ENCODE assay signal across 8 mouse cellular contexts in genomic region chr6:73368047-73368835, GRCm38 (mm10).
DNase-seq lines count a peak whose midpoint lies in the region; ATAC-seq and TF ChIP-seq lines count a peak whose summit lies in the region.

No protein-coding gene starts in this region.

- no peak overlapping the region for H3K9ac ChIP-seq in intestine, embryonic 15.5 days
- H3K9ac ChIP-seq in neural tube, embryonic 15.5 days (replicated peaks): no peak overlapping the region

- H3K27me3 ChIP-seq in intestine, embryonic 15.5 days (replicated peaks): no peaks in the 10 kb centered on the region; the same call in 1 of the 2 replicates
- no peaks in the 10 kb centered on the region for H3K27me3 ChIP-seq in neural tube, embryonic 15.5 days (replicated peaks)

- H3K36me3 ChIP-seq in intestine, embryonic 15.5 days: no peaks in the 10 kb centered on the region
- H3K36me3 ChIP-seq in neural tube, embryonic 15.5 days: no peaks in the 10 kb centered on the region

- TF ChIP-seq POLR2A in lung, adult 2 months (IDR thresholded peaks at IDR 0.05; ENCODE audit: borderline replicate concordance, extremely low read depth, low read depth, low read length): no peak

- no peak overlapping the region for H3K27ac ChIP-seq in intestine, embryonic 15.5 days
- H3K27ac ChIP-seq in neural tube, embryonic 15.5 days (replicated peaks): no peak overlapping the region

- peak overlapping the region; percentile 42 for H3K4me2 ChIP-seq in intestine, embryonic 15.5 days (replicated peaks)
- peak overlapping the region; percentile 43 for H3K4me2 ChIP-seq in neural tube, embryonic 15.5 days

- no peak for DNase-seq in lung, adult 2 months
- DNase-seq in lung, postnatal 14 days: no peak
- DNase-seq in embryo, embryonic 9.5 days (ENCODE audit: extremely low spot score): peak; percentile 9
- DNase-seq in left cerebral cortex, postnatal 25 days (ENCODE audit: low spot score in 2 of 2): no peak
- DNase-seq in gastrocnemius, postnatal 10 days: no peak

- TF ChIP-seq CTCF in lung, adult 2 months (IDR thresholded peaks at IDR 0.05; ENCODE audit: insufficient read depth, low read length): no peak

- WGBS in lung, adult 2 months: 12% methylated on average over 21 of the region's 21 CpGs
- WGBS in intestine, embryonic 15.5 days: 12% methylated on average over 21 of the region's 21 CpGs
- 14% methylated on average over 21 of the region's 21 CpGs for whole genome bisulfite sequencing in neural tube, embryonic 15.5 days

- peak; percentile 79 for ATAC-seq in intestine, embryonic 15.5 days
- ATAC-seq in neural tube, embryonic 15.5 days (ENCODE audit: low FRiP score): peak; percentile 58; the same call in 1 of the 2 replicates
- ATAC-seq in monocyte, adult 5-6 weeks (replicated peaks; ENCODE audit: insufficient number of reproducible peaks, low FRiP score, low TSS enrichment, poor library complexity, severe bottlenecking): no peak

- no peaks in the 10 kb centered on the region for H3K9me3 ChIP-seq in intestine, embryonic 15.5 days
- H3K9me3 ChIP-seq in neural tube, embryonic 15.5 days (replicated peaks): no peaks in the 10 kb centered on the region

- intact Hi-C loops in left cerebral cortex, postnatal 25 days (cut with DNase I): loop anchor here (10.0 kb wide), 1 partner anchor 147 kb away; no protein-coding TSS in a partner anchor

- H3K4me3 ChIP-seq in lung, adult 2 months (replicated peaks; ENCODE audit: extremely low read depth, low read depth, low read length): peak overlapping the region; percentile 9
- no peak overlapping the region; the same call in 1 of the 2 replicates for H3K4me3 ChIP-seq in intestine, embryonic 15.5 days (replicated peaks)
- H3K4me3 ChIP-seq in neural tube, embryonic 15.5 days (replicated peaks): no peak overlapping the region; the same call in 1 of the 2 replicates

- peaks cover 4% of the 10 kb centered on the region; the same call in 1 of the 2 replicates for H3K4me1 ChIP-seq in lung, adult 2 months (ENCODE audit: control insufficient read depth, insufficient read depth, low read length)
- H3K4me1 ChIP-seq in intestine, embryonic 15.5 days (replicated peaks): no peaks in the 10 kb centered on the region
- H3K4me1 ChIP-seq in neural tube, embryonic 15.5 days: peaks cover 10% of the 10 kb centered on the region
